Mouse (Mus musculus): ENCODE measurements around the gene Irf8. TPM values are rescaled to one million over a fixed set of nuclear protein-coding genes. Genes with fewer than 3 reads are reported as not detected.
"Not testable (repeated sequence)": the region's sequence is repeated elsewhere in the genome, so short reads cannot be mapped to it uniquely, and the experiment has no call there.

Irf8 gene
- polyA plus RNA-seq, 1 experiment, result 80.9 TPM

DNA sequence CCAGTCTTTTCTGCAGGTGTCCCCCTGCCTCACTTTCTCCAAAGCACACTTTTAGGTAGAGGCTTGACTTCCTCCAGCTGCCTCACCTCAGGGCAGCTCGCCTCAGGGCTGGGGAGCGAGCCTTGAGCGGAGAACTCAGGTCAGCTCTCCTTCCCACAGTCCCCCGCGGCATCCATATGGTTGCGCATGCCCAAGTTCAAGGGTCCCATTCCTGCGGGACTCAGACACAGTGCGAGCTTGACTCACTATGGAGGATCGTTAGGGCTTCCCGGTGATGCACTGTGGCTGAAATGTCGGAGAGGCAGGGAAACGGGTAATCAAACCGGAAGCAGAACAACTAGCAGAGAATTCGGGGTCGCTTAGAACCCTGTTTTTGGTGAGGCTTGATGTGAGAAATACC, 31.0 kb upstream of the Irf8 start:
- Histone ChIP-seq H3K27ac (ENCODE audit: control insufficient read depth, insufficient read depth, low read depth, low read length, poor library complexity) (no peak overlapping the region), H3K4me3 (replicated peaks; ENCODE audit: control insufficient read depth, low read depth, low read length) (no peak overlapping the region), H3K4me1 (ENCODE audit: control insufficient read depth, insufficient read depth, low read length) (peaks cover 8% of the 10 kb centered on the region)
- TF ChIP-seq CTCF (IDR thresholded peaks at IDR 0.05; ENCODE audit: control insufficient read depth, insufficient read depth, low read length) (no peak), POLR2A (IDR thresholded peaks at IDR 0.05; ENCODE audit: borderline replicate concordance, control insufficient read depth, low read depth, low read length) (no peak)
- 81% methylated on average over 15 of the region's 15 CpGs for WGBS

DNA sequence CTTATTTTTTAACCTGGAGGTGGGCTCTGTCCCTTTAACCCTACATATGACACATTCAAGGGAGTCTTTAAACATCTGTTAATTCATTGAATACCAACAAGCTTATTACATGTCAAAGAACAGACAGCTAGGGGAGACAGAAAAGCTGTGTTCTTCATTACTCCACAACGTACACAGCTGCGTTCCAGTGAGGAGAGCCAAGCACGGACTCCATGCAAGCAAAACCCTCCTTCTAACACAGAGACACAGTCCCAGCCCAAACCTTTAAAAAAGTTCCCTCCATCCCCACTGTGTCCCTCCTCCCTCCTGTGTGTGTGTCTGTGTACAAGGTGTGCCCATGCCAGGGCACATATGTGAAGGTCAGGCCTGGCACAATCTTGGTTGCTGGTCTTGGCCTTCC, 30.0 kb upstream of the Irf8 start:
- Histone ChIP-seq H3K27ac (ENCODE audit: control insufficient read depth, insufficient read depth, low read depth, low read length, poor library complexity) (no peak overlapping the region), H3K4me1 (ENCODE audit: control insufficient read depth, insufficient read depth, low read length) (peaks cover 7% of the 10 kb centered on the region), H3K4me3 (replicated peaks; ENCODE audit: control insufficient read depth, low read depth, low read length) (no peak overlapping the region)
- TF ChIP-seq CTCF (IDR thresholded peaks at IDR 0.05; ENCODE audit: control insufficient read depth, insufficient read depth, low read length) (no peak), POLR2A (IDR thresholded peaks at IDR 0.05; ENCODE audit: borderline replicate concordance, control insufficient read depth, low read depth, low read length) (no peak)
- 80% methylated on average over 3 of the region's 3 CpGs for WGBS

DNA sequence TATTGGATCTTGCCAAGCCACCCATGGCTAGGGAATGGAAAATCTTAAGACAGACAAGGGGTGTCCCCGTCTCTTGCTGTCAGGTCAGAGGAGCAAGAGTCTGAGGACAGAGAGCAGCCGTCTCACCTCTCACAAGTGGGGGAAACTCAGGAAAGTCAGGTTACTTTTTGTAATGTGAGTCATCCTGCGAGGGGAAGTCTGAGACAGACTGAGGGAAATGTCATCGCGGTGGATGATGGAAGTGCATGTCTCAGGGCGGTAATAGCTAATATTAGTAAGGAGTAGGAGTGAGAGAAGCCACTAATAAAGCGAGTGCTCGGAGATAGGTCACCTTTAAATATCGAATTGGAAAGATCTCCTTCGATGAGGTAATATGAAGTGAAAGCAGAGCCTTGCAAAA, 27.0 kb upstream of the Irf8 start:
- no peak for TF ChIP-seq CTCF (IDR thresholded peaks at IDR 0.05; ENCODE audit: control insufficient read depth, insufficient read depth, low read length)
- TF ChIP-seq POLR2A (IDR thresholded peaks at IDR 0.05; ENCODE audit: borderline replicate concordance, control insufficient read depth, low read depth, low read length), result no peak
- Histone ChIP-seq H3K4me3 (replicated peaks; ENCODE audit: control insufficient read depth, low read depth, low read length) (no peak overlapping the region), H3K4me1 (ENCODE audit: control insufficient read depth, insufficient read depth, low read length) (no peaks in the 10 kb centered on the region), H3K27ac (ENCODE audit: control insufficient read depth, insufficient read depth, low read depth, low read length, poor library complexity) (no peak overlapping the region)
- WGBS, result 31% methylated on average over 10 of the region's 10 CpGs

DNA sequence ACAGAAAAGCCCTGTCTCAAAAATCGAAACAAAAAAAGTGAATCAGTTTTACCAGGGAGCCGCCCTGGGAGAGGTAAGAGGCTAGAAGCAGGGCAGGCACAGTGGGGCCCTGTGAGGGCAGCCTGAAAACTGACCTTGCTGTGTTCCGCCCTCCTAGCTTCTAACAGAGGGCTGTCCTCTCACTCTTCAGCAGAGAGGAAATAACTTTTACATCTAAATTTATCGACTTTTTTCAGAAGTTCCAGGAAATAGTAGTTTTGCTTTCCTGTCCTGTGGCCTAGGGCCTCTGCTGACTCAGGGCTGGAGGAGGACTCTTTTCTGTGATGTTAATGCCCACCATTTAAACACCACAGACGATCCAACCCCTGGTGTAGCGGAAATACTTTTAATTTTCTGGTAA, 21.0 kb upstream of the Irf8 start:
- H3K27ac ChIP-seq (ENCODE audit: control insufficient read depth, insufficient read depth, low read depth, low read length, poor library complexity), result peak overlapping the region; percentile 52; the same call in 1 of the 2 replicates
- no peak for TF ChIP-seq POLR2A (IDR thresholded peaks at IDR 0.05; ENCODE audit: borderline replicate concordance, control insufficient read depth, low read depth, low read length)
- TF ChIP-seq CTCF (IDR thresholded peaks at IDR 0.05; ENCODE audit: control insufficient read depth, insufficient read depth, low read length), result no peak
- peaks cover 3% of the 10 kb centered on the region for H3K4me1 ChIP-seq (ENCODE audit: control insufficient read depth, insufficient read depth, low read length)
- WGBS, result 20% methylated on average over 6 of the region's 6 CpGs
- no peak overlapping the region for H3K4me3 ChIP-seq (replicated peaks; ENCODE audit: control insufficient read depth, low read depth, low read length)

DNA sequence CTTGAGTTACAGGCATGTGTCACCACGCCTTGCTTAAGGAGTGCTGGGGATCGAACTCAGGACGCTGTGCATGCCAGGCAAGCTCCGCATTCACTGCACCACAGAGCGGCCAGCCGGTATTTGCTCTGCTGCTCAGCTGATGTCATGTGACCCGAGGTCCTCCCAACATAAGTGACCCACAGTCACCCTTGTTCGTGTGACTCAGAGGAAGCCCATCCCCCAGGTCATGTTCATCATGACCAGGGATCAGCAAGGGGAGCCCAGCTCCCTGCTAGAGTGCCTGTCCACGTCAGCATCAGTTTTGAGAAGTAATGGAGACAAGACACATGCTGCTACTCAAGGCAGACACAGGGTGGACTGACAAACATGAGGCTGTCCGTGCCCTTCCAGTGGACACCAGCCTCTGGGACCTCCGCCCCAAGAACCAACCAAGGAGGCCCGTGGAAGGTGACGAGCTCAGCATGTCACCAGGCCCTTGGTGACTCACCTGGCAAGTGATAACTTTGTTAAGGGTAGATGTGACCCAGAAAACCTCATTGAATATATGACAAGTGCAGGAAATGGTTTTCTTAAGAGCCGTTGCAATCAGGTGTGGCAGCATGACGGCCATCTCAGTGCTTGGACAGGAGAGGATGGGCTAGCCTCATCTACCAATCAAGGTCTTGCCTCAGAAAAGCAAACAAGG, 20.0 kb upstream of the Irf8 start:
- WGBS, result 66% methylated on average over 15 of the region's 15 CpGs
- Histone ChIP-seq H3K4me1 (ENCODE audit: control insufficient read depth, insufficient read depth, low read length) (peaks cover 3% of the 10 kb centered on the region), H3K4me3 (replicated peaks; ENCODE audit: control insufficient read depth, low read depth, low read length) (no peak overlapping the region), H3K27ac (ENCODE audit: control insufficient read depth, insufficient read depth, low read depth, low read length, poor library complexity) (no peak overlapping the region)
- TF ChIP-seq POLR2A (IDR thresholded peaks at IDR 0.05; ENCODE audit: borderline replicate concordance, control insufficient read depth, low read depth, low read length) (no peak), CTCF (IDR thresholded peaks at IDR 0.05; ENCODE audit: control insufficient read depth, insufficient read depth, low read length) (no peak)

GRCm38 (mm10) chr8:120719586-120720236, 16.4 kb upstream of the Irf8 start:
- H3K27ac ChIP-seq (ENCODE audit: control insufficient read depth, insufficient read depth, low read depth, low read length, poor library complexity), result peak overlapping the region; percentile 39; the same call in 1 of the 2 replicates
- TF ChIP-seq CTCF (IDR thresholded peaks at IDR 0.05; ENCODE audit: control insufficient read depth, insufficient read depth, low read length) (no peak), POLR2A (IDR thresholded peaks at IDR 0.05; ENCODE audit: borderline replicate concordance, control insufficient read depth, low read depth, low read length) (no peak)
- no peak overlapping the region for H3K4me3 ChIP-seq (replicated peaks; ENCODE audit: control insufficient read depth, low read depth, low read length)
- peaks cover 3% of the 10 kb centered on the region for H3K4me1 ChIP-seq (ENCODE audit: control insufficient read depth, insufficient read depth, low read length)
- 46% methylated on average over 19 of the region's 19 CpGs for WGBS

DNA sequence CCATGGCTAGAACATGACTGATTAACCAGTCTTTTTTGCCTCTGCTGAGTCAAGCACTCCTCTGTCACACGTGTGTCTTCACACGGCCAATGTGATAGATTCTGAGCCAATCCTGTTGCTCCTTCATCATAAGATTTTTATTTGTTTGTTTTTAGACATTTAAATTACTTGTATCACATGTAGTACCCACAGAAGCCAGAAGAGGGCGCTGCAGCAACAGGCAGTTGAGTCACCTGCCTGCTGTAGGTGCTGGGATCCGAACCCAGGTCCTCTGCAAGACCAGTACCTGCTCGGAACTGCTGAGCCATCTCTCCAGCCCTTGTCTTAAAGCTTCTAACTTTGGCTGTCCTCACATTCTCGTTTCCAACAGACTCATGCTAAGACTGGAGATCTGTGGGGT, 13.1 kb upstream of the Irf8 start:
- H3K4me3 ChIP-seq (replicated peaks; ENCODE audit: control insufficient read depth, low read depth, low read length), result no peak overlapping the region
- no peak overlapping the region for H3K27ac ChIP-seq (ENCODE audit: control insufficient read depth, insufficient read depth, low read depth, low read length, poor library complexity)
- no peaks in the 10 kb centered on the region for H3K4me1 ChIP-seq (ENCODE audit: control insufficient read depth, insufficient read depth, low read length)
- WGBS, result 74% methylated on average over 6 of the region's 6 CpGs
- TF ChIP-seq POLR2A (IDR thresholded peaks at IDR 0.05; ENCODE audit: borderline replicate concordance, control insufficient read depth, low read depth, low read length), result no peak
- peak; percentile 36; the same call in 1 of the 2 replicates for TF ChIP-seq CTCF (IDR thresholded peaks at IDR 0.05; ENCODE audit: control insufficient read depth, insufficient read depth, low read length)

DNA sequence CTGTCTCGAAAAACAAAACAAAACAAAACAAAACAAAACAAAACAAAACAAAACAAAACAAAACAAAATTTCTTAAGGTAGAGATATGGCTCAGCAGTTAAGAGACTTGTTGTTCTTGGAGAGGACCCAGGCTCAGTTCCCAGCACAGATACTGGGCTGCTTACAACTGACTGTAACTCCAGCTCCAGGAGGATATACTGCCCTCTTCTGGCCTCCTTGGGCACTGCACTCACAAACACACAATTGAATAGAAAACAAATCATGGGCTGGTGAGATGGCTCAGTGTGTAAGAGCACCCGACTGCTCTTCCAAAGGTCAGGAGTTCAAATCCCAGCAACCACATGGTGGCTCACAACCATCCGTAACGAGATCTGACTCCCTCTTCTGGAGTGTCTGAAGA, 12.1 kb upstream of the Irf8 start:
- 89% methylated on average over 4 of the region's 4 CpGs for WGBS
- not testable (repeated sequence) for H3K4me3 ChIP-seq (replicated peaks; ENCODE audit: control insufficient read depth, low read depth, low read length); H3K27ac ChIP-seq (ENCODE audit: control insufficient read depth, insufficient read depth, low read depth, low read length, poor library complexity); H3K4me1 ChIP-seq (ENCODE audit: control insufficient read depth, insufficient read depth, low read length)
